Mouse (Mus musculus): Measurements from ENCODE around the gene Rbck1.
"Not testable (repeated sequence)": the region's sequence is repeated elsewhere in the genome, so short reads cannot be mapped to it uniquely, and the experiment has no call there.

The Rbck1 gene

GRCm38 (mm10) chr2:152303781-152304180 lies 28.7 kb downstream of the Rbck1 start:
- DNase-seq (ENCODE audit: low read depth in 2 of 2, low spot score in 2 of 2): no peak

GRCm38 (mm10) chr2:152302862-152303261 lies 29.6 kb downstream of the Rbck1 start:
- no peak for DNase-seq (ENCODE audit: low read depth in 2 of 2, low spot score in 2 of 2)

- no peak for DNase-seq (ENCODE audit: low read depth in 2 of 2, low spot score in 2 of 2)
Observed at GRCm38 (mm10) chr2:152294541-152294940, 37.9 kb downstream of the Rbck1 start.

- DNase-seq (ENCODE audit: low read depth in 2 of 2, low spot score in 2 of 2): peak; percentile 83 to 86
Observed at GRCm38 (mm10) chr2:152293727-152294475, 38.6 kb downstream of the Rbck1 start, which contains the start of gene Tbc1d20. Gene Tbc1d20, plus strand, starts transcription at chr2:152293828.

- DNase-seq (ENCODE audit: low read depth in 2 of 2, low spot score in 2 of 2): no peak
Observed at GRCm38 (mm10) chr2:152293179-152293726, 39.2 kb downstream of the Rbck1 start.

GRCm38 (mm10) chr2:152292475-152292874 lies 40.0 kb downstream of the Rbck1 start:
- DNase-seq (ENCODE audit: low read depth in 2 of 2, low spot score in 2 of 2): no peak

GRCm38 (mm10) chr2:152289623-152290022 lies 42.8 kb downstream of the Rbck1 start:
- not testable (repeated sequence) for DNase-seq (ENCODE audit: low read depth in 2 of 2, low spot score in 2 of 2)

- no peak for DNase-seq (ENCODE audit: low read depth in 2 of 2, low spot score in 2 of 2)
Observed at GRCm38 (mm10) chr2:152288046-152288445, 44.4 kb downstream of the Rbck1 start.

GRCm38 (mm10) chr2:152287560-152287959 lies 44.9 kb downstream of the Rbck1 start:
- DNase-seq (ENCODE audit: low read depth in 2 of 2, low spot score in 2 of 2): no peak

- DNase-seq (ENCODE audit: low read depth in 2 of 2, low spot score in 2 of 2): no peak
Observed at GRCm38 (mm10) chr2:152281407-152281806, 51.0 kb downstream of the Rbck1 start.

- DNase-seq (ENCODE audit: low read depth in 2 of 2, low spot score in 2 of 2): no peak
Observed at GRCm38 (mm10) chr2:152273639-152274038, 58.8 kb downstream of the Rbck1 start.
